Mouse (Mus musculus) kidney, postnatal 10 days (tissue): ENCODE measurements around the gene C87436.
A peak's percentile ranks its signal among the peaks of the same experiment; 100 is the strongest.

ENCODE experiments used
- DNase-seq: peaks from one replicate; pipeline ENCODE4 v3.0.0; 2021; ENCODE audit warnings: mixed read lengths

Gene C87436

GRCm38 (mm10) chr6:86431531-86431930 is 6.6 kb upstream of the C87436 start:
- no peak for DNase-seq

GRCm38 (mm10) chr6:86433696-86434095 is 4.5 kb upstream of the C87436 start:
- no peak for DNase-seq

- peak; percentile 70 for DNase-seq
Observed at GRCm38 (mm10) chr6:86437711-86438110, 463 bp upstream of the C87436 start.

- no peak for DNase-seq
Observed at GRCm38 (mm10) chr6:86439119-86439496, 934 bp downstream of the C87436 start.

- no peak for DNase-seq
Observed at GRCm38 (mm10) chr6:86439531-86439930, 1.4 kb downstream of the C87436 start.

GRCm38 (mm10) chr6:86441571-86441970 is 3.4 kb downstream of the C87436 start:
- no peak for DNase-seq

- no peak for DNase-seq
Observed at GRCm38 (mm10) chr6:86445551-86445950, 7.4 kb downstream of the C87436 start.

- DNase-seq, result no peak
Observed at GRCm38 (mm10) chr6:86446927-86447568, 8.9 kb downstream of the C87436 start.

- DNase-seq, result no peak
Observed at GRCm38 (mm10) chr6:86456727-86457126, 18.6 kb downstream of the C87436 start.

- DNase-seq, result no peak
Observed at GRCm38 (mm10) chr6:86463079-86463478, 24.9 kb downstream of the C87436 start.

GRCm38 (mm10) chr6:86471317-86471716 is 33.1 kb downstream of the C87436 start:
- no peak for DNase-seq

GRCm38 (mm10) chr6:86471760-86472099 is 33.6 kb downstream of the C87436 start:
- no peak for DNase-seq

- peak; percentile 100 for DNase-seq
Observed at GRCm38 (mm10) chr6:86472100-86472955, 34.2 kb downstream of the C87436 start.

- DNase-seq, result no peak
Observed at GRCm38 (mm10) chr6:86473077-86473476, 34.9 kb downstream of the C87436 start.

GRCm38 (mm10) chr6:86474072-86474471 is 35.9 kb downstream of the C87436 start:
- no peak for DNase-seq

GRCm38 (mm10) chr6:86474646-86475181 is 36.5 kb downstream of the C87436 start:
- no peak for DNase-seq

- peak; percentile 37 for DNase-seq
Observed at GRCm38 (mm10) chr6:86475462-86476167, 37.4 kb downstream of the C87436 start.

GRCm38 (mm10) chr6:86476931-86477330 is 38.8 kb downstream of the C87436 start:
- DNase-seq, result no peak

- peak; percentile 80 for DNase-seq
Observed at GRCm38 (mm10) chr6:86479311-86479710, 41.1 kb downstream of the C87436 start.

- DNase-seq, result no peak
Observed at GRCm38 (mm10) chr6:86479816-86480188, 41.6 kb downstream of the C87436 start.

- DNase-seq, result peak; percentile 76
Observed at GRCm38 (mm10) chr6:86480189-86480831, 42.1 kb downstream of the C87436 start.

GRCm38 (mm10) chr6:86481871-86482270 is 43.7 kb downstream of the C87436 start:
- no peak for DNase-seq
